Mouse (Mus musculus) midbrain, embryonic 14.5 days (tissue): ENCODE data around the gene Hist2h4. TPM values are rescaled to one million over a fixed set of nuclear protein-coding genes. Genes with fewer than 3 reads are reported as not detected.
A peak's percentile ranks its signal among the peaks of the same experiment; 100 is the strongest.

Source experiments
- ATAC-seq: fragments of 200-750 bp; cut with Nextera tagmentation; 2 replicates; pipeline ENCODE4 v1.8.0; 2017; ENCODE audit warnings: moderate number of reproducible peaks, moderate library complexity; ENCODE audit not compliant: low FRiP score, low TSS enrichment
- DNase-seq: peaks from one replicate; pipeline ENCODE4 v3.0.0-alpha.2; 2015
- H3K27ac ChIP-seq: fragments of 300-500 bp; sonication (generic); replicated peaks from 2 replicates; pipeline ENCODE4 v1.5.1; 2014; ENCODE audit warnings: mild to moderate bottlenecking, low read depth, low read length, moderate library complexity
- H3K27me3 ChIP-seq: fragments of 300-500 bp; sonication (generic); 2 replicates; pipeline ENCODE4 v1.6.1; 2014; ENCODE audit warnings: low read length, control low read depth, mixed read lengths; ENCODE audit not compliant: control insufficient read depth, insufficient read depth
- H3K36me3 ChIP-seq: fragments of 300-500 bp; sonication (generic); 2 replicates; pipeline ENCODE4 v1.6.1; 2014; ENCODE audit warnings: low read length, control low read depth; ENCODE audit not compliant: control insufficient read depth, insufficient read depth
- H3K4me1 ChIP-seq: fragments of 300-500 bp; sonication (generic); 2 replicates; pipeline ENCODE4 v1.6.1; 2014; ENCODE audit warnings: mild to moderate bottlenecking, antibody characterized with exemption, low read length, control low read depth; ENCODE audit not compliant: control insufficient read depth, insufficient read depth
- H3K4me2 ChIP-seq: fragments of 300-500 bp; sonication (generic); 2 replicates; pipeline ENCODE4 v1.6.1; 2014; ENCODE audit warnings: mild to moderate bottlenecking, low read length, moderate library complexity
- H3K4me3 ChIP-seq: fragments of 300-500 bp; sonication (generic); replicated peaks from 2 replicates; pipeline ENCODE4 v1.5.1; 2014; ENCODE audit warnings: low read depth, low read length
- H3K9ac ChIP-seq: fragments of 300-500 bp; sonication (generic); replicated peaks from 2 replicates; pipeline ENCODE4 v1.6.1; 2014; ENCODE audit warnings: mild to moderate bottlenecking, low read length, moderate library complexity
- H3K9me3 ChIP-seq: fragments of 300-500 bp; sonication (generic); 2 replicates; pipeline ENCODE4 v1.6.1; 2016; ENCODE audit warnings: low read length, control low read depth, mixed read lengths; ENCODE audit not compliant: control insufficient read depth
- WGBS: fragments of 180-500 bp; shearing (Covaris S2); extraction: QIAGEN DNeasy Blood & Tissue Kit; methylation state at CpG from one replicate; pipeline ENCODE4 v1.1.7; 2014; 5-methylcytosine and 5-hydroxymethylcytosine counted together
- polyA plus RNA-seq: library from polyadenylated mRNA; unstranded; fragments of >200 nt; fragmentation: Nextera tagmentation; extraction: Ambion mirVana; gene quantifications from 2 replicates; pipeline ENCODE4 v1.2.1, GENCODE M21; 2014

Hist2h4 gene
- 5.2 TPM in 2 replicates for polyA plus RNA-seq

- no peaks in the 10 kb centered on the region for H3K36me3 ChIP-seq
- H3K4me2 ChIP-seq: peak within 1 kb of the TSS; percentile 75
- H3K4me1 ChIP-seq: peaks cover 13% of the 10 kb centered on the region
- H3K9ac ChIP-seq: peak within 1 kb of the TSS; percentile 69
- H3K27me3 ChIP-seq: no peaks in the 10 kb centered on the region
- peak; percentile 96 for DNase-seq
- peak within 1 kb of the TSS; percentile 51 for H3K4me3 ChIP-seq
- peak; percentile 86 for ATAC-seq
- peak within 1 kb of the TSS; percentile 94 for H3K27ac ChIP-seq
- under 1% methylated on average over 40 of the region's 40 CpGs for WGBS
- H3K9me3 ChIP-seq: no peaks in the 10 kb centered on the region
Measured at GRCm38 (mm10) chr3:96262979-96263550, at the start of gene Hist2h4. Hist2h4 (minus strand) TSS chr3:96263311.

GRCm38 (mm10) chr3:96312341-96313098 is 49.4 kb upstream of the Hist2h4 start:
- Histone ChIP-seq H3K9ac (no peak overlapping the region), H3K4me3 (no peak overlapping the region), H3K27me3 (no peaks in the 10 kb centered on the region), H3K36me3 (no peaks in the 10 kb centered on the region), H3K4me1 (no peaks in the 10 kb centered on the region), H3K9me3 (no peaks in the 10 kb centered on the region), H3K27ac (no peak overlapping the region), H3K4me2 (no peak overlapping the region)
- DNase-seq (no peak), ATAC-seq (no peak)
- WGBS: 72% methylated on average over 8 of the region's 8 CpGs

GRCm38 (mm10) chr3:96309441-96309840 is 46.3 kb upstream of the Hist2h4 start:
- Histone ChIP-seq H3K4me3 (no peak overlapping the region), H3K27ac (no peak overlapping the region), H3K27me3 (no peaks in the 10 kb centered on the region), H3K9ac (no peak overlapping the region), H3K4me2 (no peak overlapping the region), H3K4me1 (no peaks in the 10 kb centered on the region), H3K36me3 (no peaks in the 10 kb centered on the region), H3K9me3 (no peaks in the 10 kb centered on the region)
- ATAC-seq (no peak), DNase-seq (no peak)
- WGBS: 73% methylated on average over 3 of the region's 3 CpGs

GRCm38 (mm10) chr3:96306506-96306905 is 43.4 kb upstream of the Hist2h4 start:
- Histone ChIP-seq H3K4me3 (no peak overlapping the region), H3K36me3 (no peaks in the 10 kb centered on the region), H3K4me2 (no peak overlapping the region), H3K27me3 (no peaks in the 10 kb centered on the region), H3K9me3 (no peaks in the 10 kb centered on the region), H3K27ac (no peak overlapping the region), H3K9ac (no peak overlapping the region), H3K4me1 (no peaks in the 10 kb centered on the region)
- 87% methylated on average over 9 of the region's 9 CpGs for WGBS
- DNase-seq (no peak), ATAC-seq (no peak)

- ATAC-seq: no peak
- no peak for DNase-seq
- H3K4me3 ChIP-seq: no peak overlapping the region
- WGBS: 88% methylated on average over 5 of the region's 5 CpGs
- H3K9ac ChIP-seq: no peak overlapping the region
- H3K4me1 ChIP-seq: no peaks in the 10 kb centered on the region
- no peak overlapping the region for H3K4me2 ChIP-seq
- no peaks in the 10 kb centered on the region for H3K36me3 ChIP-seq
- H3K27me3 ChIP-seq: no peaks in the 10 kb centered on the region
- no peaks in the 10 kb centered on the region for H3K9me3 ChIP-seq
- H3K27ac ChIP-seq: no peak overlapping the region
Measured at GRCm38 (mm10) chr3:96302076-96302475, 39.0 kb upstream of the Hist2h4 start.

GRCm38 (mm10) chr3:96300706-96301529 is 37.8 kb upstream of the Hist2h4 start:
- WGBS: 81% methylated on average over 26 of the region's 26 CpGs
- no peak overlapping the region for H3K4me3 ChIP-seq
- H3K36me3 ChIP-seq: no peaks in the 10 kb centered on the region
- H3K9ac ChIP-seq: no peak overlapping the region
- no peaks in the 10 kb centered on the region for H3K9me3 ChIP-seq
- H3K27ac ChIP-seq: no peak overlapping the region
- DNase-seq (no peak), ATAC-seq (no peak)
- no peaks in the 10 kb centered on the region for H3K27me3 ChIP-seq
- H3K4me1 ChIP-seq: no peaks in the 10 kb centered on the region
- H3K4me2 ChIP-seq: no peak overlapping the region

GRCm38 (mm10) chr3:96299562-96299961 is 36.5 kb upstream of the Hist2h4 start:
- Histone ChIP-seq H3K4me3 (no peak overlapping the region), H3K27me3 (no peaks in the 10 kb centered on the region), H3K27ac (no peak overlapping the region), H3K36me3 (no peaks in the 10 kb centered on the region), H3K9me3 (no peaks in the 10 kb centered on the region), H3K4me2 (no peak overlapping the region), H3K9ac (no peak overlapping the region), H3K4me1 (no peaks in the 10 kb centered on the region)
- DNase-seq (no peak), ATAC-seq (no peak)
- 100% methylated on average over 2 of the region's 2 CpGs for WGBS

GRCm38 (mm10) chr3:96298360-96298759 is 35.2 kb upstream of the Hist2h4 start:
- Histone ChIP-seq H3K36me3 (no peaks in the 10 kb centered on the region), H3K27me3 (no peaks in the 10 kb centered on the region)
- 92% methylated on average over 4 of the region's 4 CpGs for WGBS

More at GRCm38 (mm10) chr3:96298360-96298759, 35.2 kb upstream of the Hist2h4 start:
- no peak overlapping the region for H3K4me2 ChIP-seq
- H3K9ac ChIP-seq: no peak overlapping the region
- no peak overlapping the region for H3K27ac ChIP-seq
- ATAC-seq: no peak
- no peaks in the 10 kb centered on the region for H3K9me3 ChIP-seq
- no peak for DNase-seq
- H3K4me3 ChIP-seq: no peak overlapping the region
- no peaks in the 10 kb centered on the region for H3K4me1 ChIP-seq
